Mouse (Mus musculus): ENCODE data around the gene Tcf15.

GRCm38 (mm10) chr2:152197301-152197712 lies 53.9 kb downstream of the Tcf15 start:
- TF ChIP-seq ELF1 (IDR thresholded peaks at IDR 0.05; ENCODE audit: low read depth, low read length) (no peak), POLR2A (IDR thresholded peaks at IDR 0.05; ENCODE audit: low read depth, low read length) (no peak)
